Mouse (Mus musculus) cerebellum, adult 2 months (tissue): ENCODE data around the gene Evx2. TPM values are rescaled to one million over a fixed set of nuclear protein-coding genes. Genes with fewer than 3 reads are reported as not detected.

Experiments used
- DNase-seq, 2 experiments: peaks; one replicate each; pipeline ENCODE4 v3.0.0; 2021
- H3K27ac ChIP-seq: fragments of 200-500 bp; 2 replicates; pipeline ENCODE4 v1.5.1; 2012; ENCODE audit warnings: low read length, control low read depth, inconsistent platforms; ENCODE audit not compliant: insufficient read depth
- H3K27me3 ChIP-seq: fragments of 200-500 bp; 2 replicates; pipeline ENCODE4 v1.6.1; 2012; ENCODE audit warnings: inconsistent platforms, mild to moderate bottlenecking, low read length, moderate library complexity; ENCODE audit not compliant: control insufficient read depth, insufficient read depth
- H3K4me1 ChIP-seq: fragments of 200-500 bp; 2 replicates; pipeline ENCODE4 v1.6.1; 2011; ENCODE audit warnings: low read length; ENCODE audit not compliant: control insufficient read depth, insufficient read depth
- H3K4me3 ChIP-seq: fragments of 200-500 bp; replicated peaks from 2 replicates; pipeline ENCODE3; 2011; ENCODE audit warnings: mild to moderate bottlenecking, low read depth, low read length, control low read depth; ENCODE audit not compliant: insufficient read depth
- CTCF ChIP-seq: fragments of 200-500 bp; IDR thresholded peaks from 2 replicates; pipeline ENCODE4 v1.5.1; 2011; ENCODE audit warnings: low read depth, mild to moderate bottlenecking, control low read depth, low read length, moderate library complexity, borderline replicate concordance; ENCODE audit not compliant: insufficient read depth
- POLR2A ChIP-seq: fragments of 200-500 bp; IDR thresholded peaks from 2 replicates; pipeline ENCODE4 v1.6.1; 2011; ENCODE audit warnings: low read length, control low read depth, borderline replicate concordance; ENCODE audit not compliant: insufficient read depth
- WGBS: fragments of 180-500 bp; shearing (Covaris S2); methylation state at CpG from one replicate; pipeline ENCODE4 v1.1.7; 2018; 5-methylcytosine and 5-hydroxymethylcytosine counted together
- polyA plus RNA-seq: library from polyadenylated mRNA; depleted of rRNA; stranded (reverse); fragments of >200 nt; gene quantifications from 2 replicates; pipeline ENCODE4 v1.2.3, GENCODE M21; 2012

The Evx2 gene
- polyA plus RNA-seq, 1 experiment: 0.64 TPM

DNA sequence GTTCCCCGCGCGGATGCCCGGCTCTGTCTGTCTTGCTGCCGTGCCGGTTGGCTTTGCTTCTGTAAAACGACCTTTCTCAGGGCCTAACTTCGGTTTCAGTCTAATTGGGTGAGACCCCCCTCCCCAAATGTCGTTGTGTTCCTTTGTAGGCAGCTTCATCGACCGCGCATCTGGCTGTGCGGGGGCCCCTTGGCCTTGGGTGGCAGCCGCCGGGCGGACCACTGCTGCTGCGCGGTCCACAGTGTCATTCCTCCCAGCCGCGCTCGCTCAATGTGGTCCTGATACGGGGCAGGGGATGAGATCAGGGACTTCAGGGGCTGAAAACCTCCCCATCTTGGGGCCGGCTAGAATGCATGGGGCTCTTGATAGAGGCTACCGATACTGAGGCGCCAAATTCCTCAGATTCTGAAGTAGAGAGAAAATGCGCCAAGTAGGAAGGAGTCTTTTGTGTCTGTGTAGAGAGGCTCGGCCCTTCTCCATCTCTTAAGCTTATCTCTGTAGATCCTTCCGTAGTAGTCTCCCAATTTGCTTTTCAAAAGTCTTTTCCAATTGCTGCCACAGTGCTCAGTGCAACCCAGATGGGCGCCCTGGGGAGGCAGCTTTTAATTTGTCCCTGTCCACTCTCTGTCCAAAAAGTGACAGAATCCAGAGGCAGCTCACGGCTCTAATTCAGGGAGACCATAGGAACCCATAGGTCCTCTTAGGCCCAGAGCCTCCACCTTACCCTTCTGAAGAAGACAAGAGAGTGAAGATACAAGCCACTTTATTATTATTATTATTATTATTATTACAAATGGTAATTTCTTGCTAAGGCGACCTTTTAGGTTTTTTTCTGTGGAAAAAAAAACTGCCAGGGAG is 28.6 kb upstream of the Evx2 start:
- Histone ChIP-seq H3K27me3 (peaks cover 25% of the 10 kb centered on the region; the same call in 1 of the 2 replicates), H3K27ac (no peak overlapping the region), H3K4me1 (no peaks in the 10 kb centered on the region), H3K4me3 (no peak overlapping the region)
- TF ChIP-seq CTCF (no peak), POLR2A (no peak)
- WGBS: 2% methylated on average over 31 of the region's 31 CpGs
- no peak for DNase-seq

DNA sequence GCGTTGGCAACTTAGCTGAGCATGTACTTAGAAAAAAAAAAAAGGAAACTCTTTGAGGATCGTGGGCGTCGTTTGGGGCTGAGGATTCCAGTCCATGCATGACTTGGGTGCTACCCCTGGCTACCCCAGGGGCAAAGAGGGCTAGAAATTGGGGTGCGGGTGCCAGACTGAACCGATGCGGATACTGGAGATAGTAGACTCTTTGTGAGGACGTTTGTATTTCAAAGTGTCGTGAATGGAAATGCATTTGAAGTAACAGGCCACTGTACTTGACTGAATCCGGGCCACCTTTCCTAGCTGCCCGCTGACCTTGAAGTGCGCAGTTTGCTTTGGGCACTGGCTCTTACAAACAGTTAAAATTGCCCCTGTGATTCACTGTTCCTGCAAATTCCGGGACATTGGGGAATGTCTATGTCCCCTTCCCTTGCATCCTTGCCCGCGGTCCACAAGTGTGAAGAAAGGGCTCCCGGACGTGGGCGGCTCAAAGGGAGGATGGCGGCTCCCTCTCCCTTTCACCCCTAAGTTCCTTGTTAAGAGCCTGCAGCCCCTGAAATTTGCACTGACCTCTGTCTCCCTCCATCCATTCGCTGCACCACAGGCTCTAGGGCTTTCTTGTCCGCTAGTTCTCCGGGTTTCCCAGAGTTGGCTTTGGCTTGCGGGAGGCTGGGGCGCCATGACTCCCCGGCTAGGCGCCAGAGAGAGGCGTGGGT is 27.8 kb upstream of the Evx2 start:
- no peaks in the 10 kb centered on the region for H3K4me1 ChIP-seq
- no peak overlapping the region for H3K4me3 ChIP-seq
- TF ChIP-seq CTCF: no peak
- TF ChIP-seq POLR2A: no peak
- no peak for DNase-seq
- 4% methylated on average over 27 of the region's 27 CpGs for WGBS
- peaks cover 24% of the 10 kb centered on the region; the same call in 1 of the 2 replicates for H3K27me3 ChIP-seq
- no peak overlapping the region for H3K27ac ChIP-seq

GRCm38 (mm10) chr2:74686301-74686987 is 27.1 kb upstream of the Evx2 start:
- WGBS: 9% methylated on average over 17 of the region's 17 CpGs
- no peak for DNase-seq
- Histone ChIP-seq H3K4me1 (no peaks in the 10 kb centered on the region), H3K4me3 (no peak overlapping the region), H3K27me3 (peaks cover 21% of the 10 kb centered on the region; the same call in 1 of the 2 replicates), H3K27ac (no peak overlapping the region)
- peak; percentile 15; the same call in 1 of the 2 replicates for TF ChIP-seq CTCF
- no peak for TF ChIP-seq POLR2A

DNA sequence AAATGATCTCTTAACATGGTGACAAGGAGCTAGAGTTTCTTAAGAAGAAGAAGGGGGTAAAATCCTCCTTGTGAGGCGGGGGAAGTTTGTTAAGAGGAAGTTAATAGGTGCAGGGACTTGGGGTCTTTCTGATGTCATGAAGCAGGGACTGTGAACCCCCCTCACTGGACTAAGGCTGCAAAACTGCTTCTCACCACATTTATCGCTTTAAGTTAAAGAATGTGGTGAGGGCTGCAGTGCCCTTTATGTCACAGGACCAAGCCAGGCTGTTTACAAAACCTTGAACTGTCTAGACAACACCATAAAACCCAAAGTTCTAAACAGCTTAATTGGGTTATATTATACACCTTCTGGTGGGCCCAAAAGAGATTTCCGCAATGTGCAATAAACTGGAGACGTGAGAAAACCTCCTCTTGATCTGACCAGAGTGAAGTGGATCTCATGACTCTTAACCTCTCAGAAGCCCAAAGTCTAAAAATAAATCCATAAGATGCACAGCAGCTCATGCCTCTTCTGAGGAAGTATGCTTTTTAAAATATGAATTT is 25.8 kb upstream of the Evx2 start:
- peaks cover 18% of the 10 kb centered on the region; the same call in 1 of the 2 replicates for H3K27me3 ChIP-seq
- H3K4me1 ChIP-seq: no peaks in the 10 kb centered on the region
- 15% methylated on average over 4 of the region's 4 CpGs for WGBS
- H3K27ac ChIP-seq: no peak overlapping the region
- H3K4me3 ChIP-seq: no peak overlapping the region
- no peak for DNase-seq
- TF ChIP-seq CTCF (no peak), POLR2A (no peak)

DNA sequence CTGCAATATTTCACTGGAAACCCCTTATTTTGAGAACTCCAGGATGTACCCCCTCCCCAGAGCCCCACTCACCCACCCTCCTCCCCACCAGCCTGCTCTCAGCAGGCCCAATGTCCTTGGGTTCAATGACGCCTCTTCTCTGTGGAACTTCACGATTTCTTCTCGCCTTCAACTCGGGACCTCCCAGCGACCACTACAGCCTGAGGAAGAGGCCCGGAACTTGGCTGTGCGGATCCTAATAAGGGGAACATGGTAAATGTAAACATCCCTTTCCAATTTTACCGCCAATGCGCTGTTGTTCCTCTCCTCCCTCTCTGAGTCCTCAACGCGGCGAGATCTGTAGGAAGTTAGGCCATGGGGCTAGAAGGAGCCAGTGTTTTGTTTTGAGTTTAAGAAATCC is 24.7 kb upstream of the Evx2 start:
- H3K4me3 ChIP-seq: no peak overlapping the region
- H3K27me3 ChIP-seq: peaks cover 18% of the 10 kb centered on the region; the same call in 1 of the 2 replicates
- H3K4me1 ChIP-seq: no peaks in the 10 kb centered on the region
- H3K27ac ChIP-seq: no peak overlapping the region
- 3% methylated on average over 12 of the region's 12 CpGs for WGBS
- DNase-seq: no peak
- TF ChIP-seq POLR2A (no peak), CTCF (no peak)

DNA sequence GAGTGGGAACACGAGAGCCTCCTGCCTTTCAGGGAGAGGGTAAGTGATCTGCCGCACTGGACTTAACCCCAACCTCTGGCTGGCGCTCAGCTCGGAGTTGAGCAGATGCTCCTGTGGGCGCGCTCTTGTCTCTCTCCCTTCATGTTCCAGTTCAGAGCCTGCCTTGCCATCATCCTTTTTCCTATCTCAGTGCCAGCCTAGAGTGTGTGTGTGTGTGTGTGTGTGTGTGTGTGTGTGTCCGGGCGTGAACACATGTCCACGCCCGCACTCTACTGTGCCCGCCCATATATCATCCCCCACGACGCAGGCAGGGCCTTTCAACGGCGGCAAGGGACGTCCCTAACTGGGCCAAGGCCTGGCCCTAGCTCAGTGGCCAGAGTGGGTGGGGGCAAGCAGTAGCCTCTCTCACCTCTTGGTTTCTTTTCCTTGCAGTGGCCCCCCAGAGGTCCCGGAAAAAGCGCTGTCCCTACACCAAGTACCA is 24.2 kb upstream of the Evx2 start:
- WGBS: 3% methylated on average over 18 of the region's 18 CpGs
- Histone ChIP-seq H3K4me1 (no peaks in the 10 kb centered on the region), H3K27ac (no peak overlapping the region), H3K4me3 (no peak overlapping the region), H3K27me3 (peaks cover 20% of the 10 kb centered on the region; the same call in 1 of the 2 replicates)
- DNase-seq: no peak
- no peak for TF ChIP-seq CTCF
- no peak for TF ChIP-seq POLR2A

- peaks cover 19% of the 10 kb centered on the region; the same call in 1 of the 2 replicates for H3K27me3 ChIP-seq
- no peak overlapping the region for H3K4me3 ChIP-seq
- no peaks in the 10 kb centered on the region for H3K4me1 ChIP-seq
- no peak overlapping the region for H3K27ac ChIP-seq
- TF ChIP-seq CTCF (no peak), POLR2A (no peak)
- 2% methylated on average over 51 of the region's 51 CpGs for WGBS
- no peak for DNase-seq
Measured at GRCm38 (mm10) chr2:74682796-74683195, 23.4 kb upstream of the Evx2 start.
